Mouse (Mus musculus): ENCODE measurements around the gene Dcp1b.

DNA sequence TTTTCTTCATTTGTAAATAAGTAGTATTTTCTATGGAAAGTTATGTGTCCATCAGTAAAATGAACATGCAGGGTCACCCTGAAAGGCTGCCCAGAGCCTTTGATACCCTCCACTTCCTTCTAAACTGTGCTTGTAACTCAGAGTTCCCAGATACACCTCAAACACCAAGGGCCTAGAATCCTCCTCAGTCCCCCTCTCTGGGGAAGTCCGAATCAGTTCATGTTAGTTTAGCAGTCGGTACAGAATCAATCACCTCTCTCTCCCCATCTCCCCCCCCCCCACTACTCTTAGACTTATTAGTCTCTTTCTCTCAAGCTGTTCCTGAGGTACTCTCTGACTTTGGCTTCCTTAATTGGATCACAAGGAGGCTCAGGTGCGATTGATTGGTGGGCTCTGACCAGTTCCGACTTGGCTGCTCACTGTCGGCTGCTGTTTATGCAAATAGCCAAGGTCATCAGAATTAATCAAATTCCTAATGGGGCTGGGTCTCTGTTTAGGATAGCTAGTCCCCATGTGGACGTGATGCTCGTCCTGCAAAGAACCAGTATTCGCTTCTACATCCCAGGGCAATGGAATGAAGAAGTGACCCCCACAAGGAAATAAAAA, 24.3 kb downstream of the Dcp1b start:
- TF ChIP-seq CTCF (IDR thresholded peaks at IDR 0.05; ENCODE audit: low read depth, low read length) (no peak), POLR2A (IDR thresholded peaks at IDR 0.05; ENCODE audit: extremely low read depth, insufficient read depth, low read length) (no peak)
